Mouse (Mus musculus): ENCODE measurements around the gene Ube4a. TPM values are rescaled to one million over a fixed set of nuclear protein-coding genes. Genes with fewer than 3 reads are reported as not detected.

Ube4a gene
- total and polyA plus RNA-seq, 2 experiments from 2014 or later, result 9.9 to 10.7 TPM

GRCm38 (mm10) chr9:44878776-44879500, 86.5 kb downstream of the Ube4a start:
- H3K4me1 ChIP-seq (ENCODE audit: control insufficient read depth, insufficient read depth), result peaks cover 40% of the 10 kb centered on the region
- 29% methylated on average over 9 of the region's 9 CpGs for WGBS
- peak overlapping the region; percentile 99 for H3K4me2 ChIP-seq (ENCODE audit: low read depth, low read length)

DNA sequence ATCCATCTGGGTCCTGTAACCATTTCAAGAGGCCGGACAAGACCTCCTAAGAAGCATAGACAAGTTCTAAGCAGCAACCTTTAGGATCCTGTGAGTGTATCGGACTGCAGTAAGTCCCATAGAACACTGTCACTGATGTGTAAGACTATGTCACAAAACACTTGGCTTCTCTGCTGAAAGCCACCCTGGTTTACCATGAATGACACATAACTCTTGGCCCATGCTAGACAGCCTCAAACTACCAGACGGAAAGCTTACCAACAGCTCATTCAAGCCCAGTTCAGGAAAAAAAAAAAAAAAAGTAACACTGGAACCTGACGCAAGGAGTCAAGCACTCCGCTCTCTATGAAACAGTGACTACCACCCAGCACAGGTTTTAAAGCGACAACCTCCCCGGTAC, 87.7 kb downstream of the Ube4a start:
- Histone ChIP-seq H3K27ac (ENCODE audit: low read depth) (no peak overlapping the region), H3K9ac (replicated peaks; ENCODE audit: low read depth, low read length) (no peak overlapping the region), H3K4me3 (ENCODE audit: low read depth, low read length) (no peak overlapping the region), H3K4me1 (ENCODE audit: control insufficient read depth, insufficient read depth) (peaks cover 50% of the 10 kb centered on the region), H3K27me3 (ENCODE audit: control insufficient read depth, insufficient read depth, low read length) (no peaks in the 10 kb centered on the region), H3K36me3 (replicated peaks; ENCODE audit: control insufficient read depth, insufficient read depth, low read length) (no peaks in the 10 kb centered on the region), H3K9me3 (replicated peaks; ENCODE audit: control insufficient read depth, low read length) (no peaks in the 10 kb centered on the region), H3K4me2 (ENCODE audit: low read depth, low read length) (no peak overlapping the region)
- no peak for DNase-seq (ENCODE audit: low spot score)
- no peak for ATAC-seq (ENCODE audit: insufficient read depth, low read depth)
- 90% methylated on average over 7 of the region's 7 CpGs for whole genome bisulfite sequencing
- TF ChIP-seq CTCF (IDR thresholded peaks at IDR 0.05; ENCODE audit: low read depth) (no peak), EP300 (IDR thresholded peaks at IDR 0.05; ENCODE audit: low read depth) (no peak)

More at GRCm38 (mm10) chr9:44878776-44879500, 86.5 kb downstream of the Ube4a start:
- H3K4me3 ChIP-seq (ENCODE audit: low read depth, low read length), result peak overlapping the region; percentile 94
- no peaks in the 10 kb centered on the region for H3K9me3 ChIP-seq (replicated peaks; ENCODE audit: control insufficient read depth, low read length)
- TF ChIP-seq CTCF (IDR thresholded peaks at IDR 0.05; ENCODE audit: low read depth) (no peak), EP300 (IDR thresholded peaks at IDR 0.05; ENCODE audit: low read depth) (no peak)
- DNase-seq (ENCODE audit: low spot score) (no peak), ATAC-seq (ENCODE audit: insufficient read depth, low read depth) (no peak)
- no peaks in the 10 kb centered on the region for H3K27me3 ChIP-seq (ENCODE audit: control insufficient read depth, insufficient read depth, low read length)
- H3K36me3 ChIP-seq (replicated peaks; ENCODE audit: control insufficient read depth, insufficient read depth, low read length), result no peaks in the 10 kb centered on the region
- H3K27ac ChIP-seq (ENCODE audit: low read depth), result no peak overlapping the region
- no peak overlapping the region for H3K9ac ChIP-seq (replicated peaks; ENCODE audit: low read depth, low read length)

DNA sequence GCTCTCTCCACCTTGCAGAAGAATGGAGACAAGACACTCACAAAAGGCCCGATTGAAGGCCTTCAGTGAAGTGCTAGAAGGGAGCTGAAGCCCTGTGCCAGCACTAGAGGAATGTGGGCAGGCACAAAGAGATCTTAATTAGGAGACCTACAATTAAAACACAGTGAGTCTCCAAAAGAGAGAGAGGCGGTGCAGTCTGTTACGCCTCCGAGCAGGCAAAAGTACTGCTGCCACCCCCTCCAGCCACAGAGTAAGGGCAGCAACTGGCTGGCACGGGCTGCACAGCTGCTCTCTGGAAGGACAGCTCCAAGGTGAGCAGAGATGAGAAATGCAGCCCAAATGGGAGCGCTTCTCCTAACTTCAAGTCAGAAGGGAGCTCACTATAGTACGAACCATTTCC, 89.9 kb downstream of the Ube4a start:
- ATAC-seq (ENCODE audit: insufficient read depth, low read depth) (peak; percentile 64), DNase-seq (ENCODE audit: low spot score) (no peak)
- no peaks in the 10 kb centered on the region for H3K9me3 ChIP-seq (replicated peaks; ENCODE audit: control insufficient read depth, low read length)
- 40% methylated on average over 7 of the region's 7 CpGs for WGBS
- H3K27me3 ChIP-seq (ENCODE audit: control insufficient read depth, insufficient read depth, low read length), result no peaks in the 10 kb centered on the region
- no peak for TF ChIP-seq EP300 (IDR thresholded peaks at IDR 0.05; ENCODE audit: low read depth)
- TF ChIP-seq CTCF (IDR thresholded peaks at IDR 0.05; ENCODE audit: low read depth), result no peak
- H3K27ac ChIP-seq (ENCODE audit: low read depth), result peak overlapping the region; percentile 59
- H3K4me2 ChIP-seq (ENCODE audit: low read depth, low read length), result 0 out of 2 replicates have a peak overlapping the region, but pooled peaks have one; percentile 16
- no peak overlapping the region for H3K4me3 ChIP-seq (ENCODE audit: low read depth, low read length)
- H3K4me1 ChIP-seq (ENCODE audit: control insufficient read depth, insufficient read depth), result peaks cover 56% of the 10 kb centered on the region
- H3K36me3 ChIP-seq (replicated peaks; ENCODE audit: control insufficient read depth, insufficient read depth, low read length), result no peaks in the 10 kb centered on the region
- no peak overlapping the region for H3K9ac ChIP-seq (replicated peaks; ENCODE audit: low read depth, low read length)

- Histone ChIP-seq H3K4me1 (ENCODE audit: control insufficient read depth, insufficient read depth) (peaks cover 50% of the 10 kb centered on the region), H3K4me2 (ENCODE audit: low read depth, low read length) (no peak overlapping the region), H3K36me3 (replicated peaks; ENCODE audit: control insufficient read depth, insufficient read depth, low read length) (no peaks in the 10 kb centered on the region), H3K27ac (ENCODE audit: low read depth) (no peak overlapping the region), H3K9me3 (replicated peaks; ENCODE audit: control insufficient read depth, low read length) (no peaks in the 10 kb centered on the region), H3K4me3 (ENCODE audit: low read depth, low read length) (no peak overlapping the region), H3K27me3 (ENCODE audit: control insufficient read depth, insufficient read depth, low read length) (no peaks in the 10 kb centered on the region), H3K9ac (replicated peaks; ENCODE audit: low read depth, low read length) (no peak overlapping the region)
- no peak for ATAC-seq (ENCODE audit: insufficient read depth, low read depth)
- TF ChIP-seq EP300 (IDR thresholded peaks at IDR 0.05; ENCODE audit: low read depth) (no peak), CTCF (IDR thresholded peaks at IDR 0.05; ENCODE audit: low read depth) (no peak)
- DNase-seq (ENCODE audit: low spot score), result no peak
These were observed 91.2 kb downstream of the Ube4a start for GRCm38 (mm10) chr9:44874198-44874597.

- ATAC-seq (ENCODE audit: insufficient read depth, low read depth) (no peak), DNase-seq (ENCODE audit: low spot score) (no peak)
- Histone ChIP-seq H3K4me2 (ENCODE audit: low read depth, low read length) (no peak overlapping the region), H3K27ac (ENCODE audit: low read depth) (no peak overlapping the region), H3K4me1 (ENCODE audit: control insufficient read depth, insufficient read depth) (peaks cover 45% of the 10 kb centered on the region), H3K27me3 (ENCODE audit: control insufficient read depth, insufficient read depth, low read length) (no peaks in the 10 kb centered on the region), H3K4me3 (ENCODE audit: low read depth, low read length) (no peak overlapping the region), H3K9ac (replicated peaks; ENCODE audit: low read depth, low read length) (no peak overlapping the region), H3K9me3 (replicated peaks; ENCODE audit: control insufficient read depth, low read length) (no peaks in the 10 kb centered on the region), H3K36me3 (replicated peaks; ENCODE audit: control insufficient read depth, insufficient read depth, low read length) (no peaks in the 10 kb centered on the region)
- TF ChIP-seq CTCF (IDR thresholded peaks at IDR 0.05; ENCODE audit: low read depth) (no peak), EP300 (IDR thresholded peaks at IDR 0.05; ENCODE audit: low read depth) (no peak)
- WGBS, result 55% methylated on average over 5 of the region's 5 CpGs
These were observed 91.7 kb downstream of the Ube4a start for GRCm38 (mm10) chr9:44873665-44874064.

Other genes starting within 250 kb of the Ube4a start
- gene Phldb1, start 230.4 kb downstream of the Ube4a start, total RNA-seq (2014; rRNA removed; ENCODE audit: low replicate concordance), result 96.0 and 138 TPM in 2 replicates
- gene Phldb1, start 230.4 kb downstream of the Ube4a start, polyA plus RNA-seq (2015; fragmentation: Nextera tagmentation; extraction: Ambion mirVana), result 25.8 and 28.0 TPM in 2 replicates
- gene Arcn1, start 197.8 kb downstream of the Ube4a start, total RNA-seq (2014; rRNA removed; ENCODE audit: low replicate concordance), result 71.6 and 80.1 TPM in 2 replicates
- 69.5 and 78.3 TPM in 2 replicates for gene Arcn1, start 197.8 kb downstream of the Ube4a start, polyA plus RNA-seq (2015; fragmentation: Nextera tagmentation; extraction: Ambion mirVana)
- gene Ift46, start 197.7 kb downstream of the Ube4a start, total RNA-seq (2014; rRNA removed; ENCODE audit: low replicate concordance), result 10.0 and 41.0 TPM in 2 replicates
- 49.5 and 60.6 TPM in 2 replicates for gene Ift46, start 197.7 kb downstream of the Ube4a start, polyA plus RNA-seq (2015; fragmentation: Nextera tagmentation; extraction: Ambion mirVana)
- gene Tmem25, start 166.3 kb downstream of the Ube4a start, total RNA-seq (2014; rRNA removed; ENCODE audit: low replicate concordance), result 2.4 and 5.2 TPM in 2 replicates
- 3.2 and 3.4 TPM in 2 replicates for gene Tmem25, start 166.3 kb downstream of the Ube4a start, polyA plus RNA-seq (2015; fragmentation: Nextera tagmentation; extraction: Ambion mirVana)
- gene Ttc36, start 162.5 kb downstream of the Ube4a start, total RNA-seq (2014; rRNA removed; ENCODE audit: low replicate concordance), result 0.31 TPM in 1 of 2 replicates, not detected in the other
- gene Ttc36, start 162.5 kb downstream of the Ube4a start, polyA plus RNA-seq (2015; fragmentation: Nextera tagmentation; extraction: Ambion mirVana), result 0.72 TPM in 1 of 2 replicates, not detected in the other
- 4.9 and 7.8 TPM in 2 replicates for gene Kmt2a, start 84.3 kb downstream of the Ube4a start, total RNA-seq (2014; rRNA removed; ENCODE audit: low replicate concordance)
- 4.2 and 4.4 TPM in 2 replicates for gene Kmt2a, start 84.3 kb downstream of the Ube4a start, polyA plus RNA-seq (2015; fragmentation: Nextera tagmentation; extraction: Ambion mirVana)
- gene Atp5l, start 44.9 kb downstream of the Ube4a start, total RNA-seq (2014; rRNA removed; ENCODE audit: low replicate concordance), result 688 and 746 TPM in 2 replicates
- gene Atp5l, start 44.9 kb downstream of the Ube4a start, polyA plus RNA-seq (2015; fragmentation: Nextera tagmentation; extraction: Ambion mirVana), result 2,678 and 2,844 TPM in 2 replicates
- gene Cd3g, start 14.8 kb upstream of the Ube4a start, total RNA-seq (2014; rRNA removed; ENCODE audit: low replicate concordance), result 1.2 TPM in 1 of 2 replicates, not detected in the other
- 0.11 TPM in 1 of 2 replicates, not detected in the other for gene Cd3g, start 14.8 kb upstream of the Ube4a start, polyA plus RNA-seq (2015; fragmentation: Nextera tagmentation; extraction: Ambion mirVana)
- 1.9 TPM in 1 of 2 replicates, not detected in the other for gene Cd3d, start 16.2 kb upstream of the Ube4a start, total RNA-seq (2014; rRNA removed; ENCODE audit: low replicate concordance)
- not detected in 2 replicates for gene Cd3d, start 16.2 kb upstream of the Ube4a start, polyA plus RNA-seq (2015; fragmentation: Nextera tagmentation; extraction: Ambion mirVana)
- gene Cd3e, start 44.0 kb upstream of the Ube4a start, total RNA-seq (2014; rRNA removed; ENCODE audit: low replicate concordance), result 0.27 TPM in 1 of 2 replicates, not detected in the other
- 0.14 TPM in 1 of 2 replicates, not detected in the other for gene Cd3e, start 44.0 kb upstream of the Ube4a start, polyA plus RNA-seq (2015; fragmentation: Nextera tagmentation; extraction: Ambion mirVana)
- 0.15 and 0.31 TPM in 2 replicates for gene Mpzl2, start 74.2 kb upstream of the Ube4a start, total RNA-seq (2014; rRNA removed; ENCODE audit: low replicate concordance)
- 0.41 and 0.42 TPM in 2 replicates for gene Mpzl2, start 74.2 kb upstream of the Ube4a start, polyA plus RNA-seq (2015; fragmentation: Nextera tagmentation; extraction: Ambion mirVana)
- 1.7 and 3.1 TPM in 2 replicates for gene Mpzl3, start 89.6 kb upstream of the Ube4a start, total RNA-seq (2014; rRNA removed; ENCODE audit: low replicate concordance)
- 0.59 and 0.68 TPM in 2 replicates for gene Mpzl3, start 89.6 kb upstream of the Ube4a start, polyA plus RNA-seq (2015; fragmentation: Nextera tagmentation; extraction: Ambion mirVana)
- not detected in 2 replicates for gene Jaml, start 113.6 kb upstream of the Ube4a start, total RNA-seq (2014; rRNA removed; ENCODE audit: low replicate concordance)
- gene Jaml, start 113.6 kb upstream of the Ube4a start, polyA plus RNA-seq (2015; fragmentation: Nextera tagmentation; extraction: Ambion mirVana), result 0.08 and 0.40 TPM in 2 replicates
- gene Scn2b, start 152.2 kb upstream of the Ube4a start, total RNA-seq (2014; rRNA removed; ENCODE audit: low replicate concordance), result 0.04 and 0.53 TPM in 2 replicates
- 0.31 and 0.51 TPM in 2 replicates for gene Scn2b, start 152.2 kb upstream of the Ube4a start, polyA plus RNA-seq (2015; fragmentation: Nextera tagmentation; extraction: Ambion mirVana)
- 0.27 and 0.57 TPM in 2 replicates for gene Scn4b, start 172.8 kb upstream of the Ube4a start, total RNA-seq (2014; rRNA removed; ENCODE audit: low replicate concordance)
- gene Scn4b, start 172.8 kb upstream of the Ube4a start, polyA plus RNA-seq (2015; fragmentation: Nextera tagmentation; extraction: Ambion mirVana), result 0.10 and 0.11 TPM in 2 replicates
- not detected in 2 replicates for gene BC049352, start 216.4 kb upstream of the Ube4a start, total RNA-seq (2014; rRNA removed; ENCODE audit: low replicate concordance)
- not detected in 2 replicates for gene BC049352, start 216.4 kb upstream of the Ube4a start, polyA plus RNA-seq (2015; fragmentation: Nextera tagmentation; extraction: Ambion mirVana)
- gene Tmprss4, start 238.5 kb upstream of the Ube4a start, total RNA-seq (2014; rRNA removed; ENCODE audit: low replicate concordance), result not detected in 2 replicates
- gene Tmprss4, start 238.5 kb upstream of the Ube4a start, polyA plus RNA-seq (2015; fragmentation: Nextera tagmentation; extraction: Ambion mirVana), result 0.22 TPM in 1 of 2 replicates, not detected in the other

Data from heart, postnatal 0 days (tissue).